In the genomic region with DNA sequence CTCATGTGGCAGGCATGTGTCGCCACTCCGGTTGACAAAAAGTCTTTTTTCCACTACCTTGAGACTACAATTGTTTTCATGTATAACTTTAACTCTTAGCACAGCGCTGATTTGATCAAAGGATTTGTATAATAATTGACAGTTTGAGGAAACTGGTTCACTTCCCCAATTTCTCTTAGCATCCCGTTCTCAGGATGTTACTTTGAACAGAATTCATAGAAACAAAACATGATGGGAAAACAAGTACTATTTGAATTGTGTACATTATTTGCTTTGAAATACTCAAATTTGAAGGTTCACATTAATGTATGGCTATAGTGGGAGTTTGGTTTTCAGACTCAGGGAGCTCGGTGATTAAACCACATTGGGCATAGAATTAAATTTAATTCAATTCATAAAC, we compare ENCODE assay signal across 8 mouse cellular contexts. TPM values are rescaled to one million over a fixed set of nuclear protein-coding genes. Genes with fewer than 3 reads are reported as not detected.
DNase-seq lines count a peak whose midpoint lies in the region; ATAC-seq and TF ChIP-seq lines count a peak whose summit lies in the region.

No protein-coding gene starts in this region.

- TF ChIP-seq EP300 in heart, postnatal 0 days (IDR thresholded peaks at IDR 0.05; ENCODE audit: low read depth), result no peak

- TF ChIP-seq POLR2A in bone marrow, adult 2 months (IDR thresholded peaks at IDR 0.05; ENCODE audit: borderline replicate concordance, control insufficient read depth, low read depth, low read length), result no peak

- peak overlapping the region; percentile 78 for H3K4me3 ChIP-seq in heart, postnatal 0 days (ENCODE audit: low read depth, low read length)
- peak overlapping the region; percentile 60 for H3K4me3 ChIP-seq in bone marrow, adult 2 months (replicated peaks; ENCODE audit: control insufficient read depth, low read depth, low read length)
- peak overlapping the region; percentile 38; the same call in 1 of the 2 replicates for H3K4me3 ChIP-seq in hindbrain, embryonic 13.5 days
- H3K4me3 ChIP-seq in midbrain, embryonic 12.5 days, result peak overlapping the region; percentile 60

- no peaks in the 10 kb centered on the region for H3K27me3 ChIP-seq in heart, postnatal 0 days (ENCODE audit: control insufficient read depth, insufficient read depth, low read length)
- no peaks in the 10 kb centered on the region for H3K27me3 ChIP-seq in hindbrain, embryonic 13.5 days
- H3K27me3 ChIP-seq in midbrain, embryonic 12.5 days, result no peaks in the 10 kb centered on the region

- no peak for TF ChIP-seq CTCF in heart, postnatal 0 days (IDR thresholded peaks at IDR 0.05; ENCODE audit: low read depth)
- TF ChIP-seq CTCF in bone marrow, adult 2 months (IDR thresholded peaks at IDR 0.05; ENCODE audit: control insufficient read depth, insufficient read depth, low read length), result no peak

- no peak for ATAC-seq in heart, postnatal 0 days (ENCODE audit: insufficient read depth, low read depth)
- no peak for ATAC-seq in hindbrain, embryonic 13.5 days (ENCODE audit: low FRiP score)
- no peak for ATAC-seq in midbrain, embryonic 12.5 days (ENCODE audit: low FRiP score, low read depth)

- H3K4me1 ChIP-seq in heart, postnatal 0 days (ENCODE audit: control insufficient read depth, insufficient read depth), result no peaks in the 10 kb centered on the region
- H3K4me1 ChIP-seq in bone marrow, adult 2 months (ENCODE audit: control insufficient read depth, insufficient read depth, low read length), result no peaks in the 10 kb centered on the region
- H3K4me1 ChIP-seq in hindbrain, embryonic 13.5 days (replicated peaks), result no peaks in the 10 kb centered on the region
- H3K4me1 ChIP-seq in midbrain, embryonic 12.5 days, result no peaks in the 10 kb centered on the region

- no peaks in the 10 kb centered on the region for H3K9me3 ChIP-seq in heart, postnatal 0 days (replicated peaks; ENCODE audit: control insufficient read depth, low read length)
- H3K9me3 ChIP-seq in hindbrain, embryonic 13.5 days, result no peaks in the 10 kb centered on the region
- H3K9me3 ChIP-seq in midbrain, embryonic 12.5 days, result no peaks in the 10 kb centered on the region

- no peak overlapping the region for H3K9ac ChIP-seq in heart, postnatal 0 days (replicated peaks; ENCODE audit: low read depth, low read length)
- no peak overlapping the region for H3K9ac ChIP-seq in hindbrain, embryonic 13.5 days
- no peak overlapping the region for H3K9ac ChIP-seq in midbrain, embryonic 12.5 days (replicated peaks)

- peak overlapping the region; percentile 58 for H3K4me2 ChIP-seq in heart, postnatal 0 days (ENCODE audit: low read depth, low read length)
- peak overlapping the region; percentile 48 for H3K4me2 ChIP-seq in hindbrain, embryonic 13.5 days
- H3K4me2 ChIP-seq in midbrain, embryonic 12.5 days (replicated peaks), result peak overlapping the region; percentile 44

- 60% methylated on average over 5 of the region's 5 CpGs for WGBS in heart, postnatal 0 days
- 24% methylated on average over 5 of the region's 5 CpGs for WGBS in bone marrow, adult 2 months
- WGBS in hindbrain, embryonic 13.5 days, result 71% methylated on average over 5 of the region's 5 CpGs
- 76% methylated on average over 5 of the region's 5 CpGs for WGBS in midbrain, embryonic 12.5 days

- intact Hi-C loops in heart, postnatal 14 days (cut with DNase I), result no loop called here

- no peak overlapping the region for H3K27ac ChIP-seq in heart, postnatal 0 days (ENCODE audit: low read depth)
- H3K27ac ChIP-seq in bone marrow, adult 2 months (ENCODE audit: control insufficient read depth, insufficient read depth, low read depth, low read length, poor library complexity), result no peak overlapping the region
- no peak overlapping the region for H3K27ac ChIP-seq in hindbrain, embryonic 13.5 days
- H3K27ac ChIP-seq in midbrain, embryonic 12.5 days (replicated peaks), result no peak overlapping the region

- H3K36me3 ChIP-seq in heart, postnatal 0 days (replicated peaks; ENCODE audit: control insufficient read depth, insufficient read depth, low read length), result no peaks in the 10 kb centered on the region
- no peaks in the 10 kb centered on the region for H3K36me3 ChIP-seq in hindbrain, embryonic 13.5 days
- H3K36me3 ChIP-seq in midbrain, embryonic 12.5 days, result no peaks in the 10 kb centered on the region

- DNase-seq in heart, postnatal 0 days (ENCODE audit: low spot score), result no peak
- DNase-seq in heart, postnatal 14 days, result no peak
- DNase-seq in urinary bladder, adult 18-20 months (ENCODE audit: low spot score in 2 of 2), result no peak
- no peak for DNase-seq in urinary bladder, postnatal 14 days (ENCODE audit: low spot score)
- no peak for DNase-seq in spleen, postnatal 36 days (ENCODE audit: low spot score in 2 of 2)

RNA-seq across cellular contexts. Expression of gene Brwd3, which starts 1.1 kb away (rescaled TPM):
- 1.7 and 4.4 TPM in 2 replicates for total RNA-seq in heart, postnatal 0 days (2014; rRNA removed; ENCODE audit: low replicate concordance)
- polyA plus RNA-seq in heart, postnatal 0 days (2015; fragmentation: Nextera tagmentation; extraction: Ambion mirVana), result 1.2 and 1.4 TPM in 2 replicates
- total RNA-seq in heart, postnatal 14 days (2021), result 1 to 10 TPM; 8.8 to 9.4 TPM
- polyA plus RNA-seq in bone marrow, adult 2 months (2011; ENCODE audit: insufficient read depth, insufficient read length, low replicate concordance, missing spikeins), result 1.9 and 5.6 TPM in 2 replicates
- polyA plus RNA-seq in hindbrain, embryonic 13.5 days (2015; fragmentation: Nextera tagmentation; extraction: Ambion mirVana), result 3.5 and 4.5 TPM in 2 replicates
- polyA plus RNA-seq in midbrain, embryonic 12.5 days (2016; fragmentation: Nextera tagmentation; extraction: Ambion mirVana), result 4.0 and 4.8 TPM in 2 replicates
